Mouse (Mus musculus) yolk sac, embryonic 10.5 days (tissue): ENCODE results near the gene Tnnc1.

Source experiments
- DNase-seq: peaks from one replicate; pipeline ENCODE4 v3.0.0-alpha.2; 2017; ENCODE audit warnings: low spot score

Tnnc1 gene

GRCm38 (mm10) chr14:31258476-31259050, 50.5 kb downstream of the Tnnc1 start:
- DNase-seq = peak; percentile 72

DNA sequence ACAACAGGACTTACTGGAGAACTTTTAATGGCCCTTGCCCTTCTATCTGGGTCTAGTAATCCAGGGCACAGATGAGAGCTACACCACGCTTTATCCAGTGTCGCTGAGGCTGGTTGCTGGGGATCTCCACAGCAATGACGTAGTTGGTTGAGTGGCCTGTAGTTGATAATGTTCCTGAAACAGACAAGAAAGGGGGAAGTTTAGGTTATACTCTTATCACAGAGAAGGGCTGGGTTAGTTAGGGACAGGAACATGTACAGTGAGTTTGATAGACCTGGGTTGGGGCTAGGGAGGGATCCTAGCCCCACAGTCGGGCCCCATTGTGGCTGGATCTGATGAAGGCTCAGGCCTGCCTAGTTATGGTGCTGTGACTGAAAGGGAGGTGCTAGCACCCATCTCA, 52.3 kb downstream of the Tnnc1 start:
- no peak for DNase-seq

GRCm38 (mm10) chr14:31260932-31261331, 52.8 kb downstream of the Tnnc1 start:
- no peak for DNase-seq
